7 mouse cellular contexts compared by ENCODE assay signal in genomic region chr3:88409741-88410644, GRCm38 (mm10). TPM values are rescaled to one million over a fixed set of nuclear protein-coding genes. Genes with fewer than 3 reads are reported as not detected.
DNase-seq lines count a peak whose midpoint lies in the region; ATAC-seq lines count a peak whose summit lies in the region.

Pmf1 (minus strand) TSS chr3:88410331.

- intact Hi-C loops in left cerebral cortex, postnatal 36 days (cut with DNase I): loop anchor here (1.0 to 5.0 kb wide), 3 partner anchors 15 to 122 kb away; partner anchors contain the start of genes Mex3a and Slc25a44

- no peaks in the 10 kb centered on the region for H3K36me3 ChIP-seq in intestine, embryonic 16.5 days (ENCODE audit: control insufficient read depth, insufficient read depth, low read length)
- peaks cover 3% of the 10 kb centered on the region; the same call in 1 of the 2 replicates for H3K36me3 ChIP-seq in midbrain, embryonic 11.5 days (ENCODE audit: control insufficient read depth, insufficient read depth, low read length)

- peak; percentile 93 for ATAC-seq in intestine, embryonic 16.5 days
- peak; percentile 93 for ATAC-seq in midbrain, embryonic 11.5 days (ENCODE audit: low FRiP score)

- H3K4me1 ChIP-seq in intestine, embryonic 16.5 days (ENCODE audit: control insufficient read depth, insufficient read depth, low read length): peaks cover 25% of the 10 kb centered on the region
- peaks cover 18% of the 10 kb centered on the region for H3K4me1 ChIP-seq in midbrain, embryonic 11.5 days (ENCODE audit: control insufficient read depth, insufficient read depth, low read length)

- H3K9ac ChIP-seq in intestine, embryonic 16.5 days (ENCODE audit: low read depth, low read length): peak within 1 kb of the TSS; percentile 89
- H3K9ac ChIP-seq in midbrain, embryonic 11.5 days (ENCODE audit: low read length): peak within 1 kb of the TSS; percentile 80

- under 1% methylated on average over 54 of the region's 54 CpGs for WGBS in intestine, embryonic 16.5 days
- under 1% methylated on average over 54 of the region's 54 CpGs for WGBS in midbrain, embryonic 11.5 days

- no peaks in the 10 kb centered on the region for H3K27me3 ChIP-seq in intestine, embryonic 16.5 days (replicated peaks; ENCODE audit: control insufficient read depth, insufficient read depth, low read length)
- no peaks in the 10 kb centered on the region for H3K27me3 ChIP-seq in midbrain, embryonic 11.5 days (ENCODE audit: control insufficient read depth, insufficient read depth, low read length)

- H3K4me2 ChIP-seq in intestine, embryonic 16.5 days (ENCODE audit: low read depth, low read length): peak within 1 kb of the TSS; percentile 54
- peak within 1 kb of the TSS; percentile 66 for H3K4me2 ChIP-seq in midbrain, embryonic 11.5 days

- H3K4me3 ChIP-seq in intestine, embryonic 16.5 days (ENCODE audit: low read length): peak within 1 kb of the TSS; percentile 64
- H3K4me3 ChIP-seq in midbrain, embryonic 11.5 days (ENCODE audit: low read depth, low read length): peak within 1 kb of the TSS; percentile 52

- peak within 1 kb of the TSS; percentile 87 for H3K27ac ChIP-seq in intestine, embryonic 16.5 days (ENCODE audit: low read length)
- H3K27ac ChIP-seq in midbrain, embryonic 11.5 days (ENCODE audit: low read depth, low read length): peak within 1 kb of the TSS; percentile 82

- DNase-seq in adrenal gland, adult 8-10 months: peak; percentile 92
- DNase-seq in embryo, embryonic 9.5 days (ENCODE audit: extremely low spot score): peak; percentile 96
- peak; percentile 86 to 95 for DNase-seq in gastrocnemius, postnatal 4 days (ENCODE audit: low spot score in 2 of 2)
- peak; percentile 92 to 94 for DNase-seq in left cerebral cortex, postnatal 36 days (ENCODE audit: low spot score in 2 of 2)
- peak; percentile 99 for DNase-seq in midbrain, embryonic 11.5 days (ENCODE audit: low spot score, missing footprints)
- peak; percentile 90 for DNase-seq in skeletal muscle tissue, adult 2 months (ENCODE audit: low read depth, low spot score)

- no peaks in the 10 kb centered on the region for H3K9me3 ChIP-seq in intestine, embryonic 16.5 days (ENCODE audit: control insufficient read depth, low read length)
- H3K9me3 ChIP-seq in midbrain, embryonic 11.5 days (ENCODE audit: control insufficient read depth, low read length): no peaks in the 10 kb centered on the region

RNA-seq across cellular contexts. Expression of gene Pmf1, which starts in this region (rescaled TPM):
- total RNA-seq in adrenal gland, adult 8-10 months (2022): 10 to 100 TPM; 31.5 to 46.9 (median 34.3) TPM
- total RNA-seq in gastrocnemius, postnatal 4 days (2021): 10 to 100 TPM; 52.2 to 59.1 TPM
- 112 and 129 TPM in 2 replicates for polyA plus RNA-seq in intestine, embryonic 16.5 days (2015; fragmentation: Nextera tagmentation; extraction: Ambion mirVana)
- total RNA-seq in left cerebral cortex, postnatal 36 days (2021): 1 to 10 TPM; 6.0 to 7.3 TPM
- 128 and 132 TPM in 2 replicates for polyA plus RNA-seq in midbrain, embryonic 11.5 days (2014; fragmentation: Nextera tagmentation; extraction: Ambion mirVana)

Comparison
In these comparisons a context has a peak if more than half of its experiments do, and no peak if none do; other contexts are left out.
1. Peak in every context shown above with its lines: DNase-seq, ATAC-seq, H3K4me3 ChIP-seq and H3K27ac ChIP-seq.